Mouse (Mus musculus) left cerebral cortex, adult 6 months (tissue): ENCODE results near the gene Morc3. TPM values are rescaled to one million over a fixed set of nuclear protein-coding genes. Genes with fewer than 3 reads are reported as not detected.

ENCODE experiments used
- long read RNA-seq, 2 experiments: library from polyadenylated mRNA; unstranded; transcript quantifications; one replicate each; pipeline ENCODE4 v2.0.0; 2019 to 2020
- polyA plus RNA-seq: library from polyadenylated mRNA; unstranded; fragments of <200 nt; fragmentation: Nextera tagmentation; gene quantifications from 2 replicates; pipeline ENCODE4 v1.2.3, GENCODE M21; 2021

Morc3 gene
- 6.6 and 19.1 TPM in 2 replicates for polyA plus RNA-seq
- long read RNA-seq, experiment 1, full-length matches to known transcripts = 67 of 93 reads
- long read RNA-seq, experiment 1, partial matches to known transcripts = 19 of 93 reads
- long read RNA-seq, experiment 1, other reads (novel, unspliced or antisense) = 7 of 93 reads
- long read RNA-seq, experiment 2, full-length matches to known transcripts = 4 of 24 reads
- long read RNA-seq, experiment 2, partial matches to known transcripts = 20 of 24 reads
- long read RNA-seq, experiment 2, other reads (novel, unspliced or antisense) = 0 of 24 reads

DNA sequence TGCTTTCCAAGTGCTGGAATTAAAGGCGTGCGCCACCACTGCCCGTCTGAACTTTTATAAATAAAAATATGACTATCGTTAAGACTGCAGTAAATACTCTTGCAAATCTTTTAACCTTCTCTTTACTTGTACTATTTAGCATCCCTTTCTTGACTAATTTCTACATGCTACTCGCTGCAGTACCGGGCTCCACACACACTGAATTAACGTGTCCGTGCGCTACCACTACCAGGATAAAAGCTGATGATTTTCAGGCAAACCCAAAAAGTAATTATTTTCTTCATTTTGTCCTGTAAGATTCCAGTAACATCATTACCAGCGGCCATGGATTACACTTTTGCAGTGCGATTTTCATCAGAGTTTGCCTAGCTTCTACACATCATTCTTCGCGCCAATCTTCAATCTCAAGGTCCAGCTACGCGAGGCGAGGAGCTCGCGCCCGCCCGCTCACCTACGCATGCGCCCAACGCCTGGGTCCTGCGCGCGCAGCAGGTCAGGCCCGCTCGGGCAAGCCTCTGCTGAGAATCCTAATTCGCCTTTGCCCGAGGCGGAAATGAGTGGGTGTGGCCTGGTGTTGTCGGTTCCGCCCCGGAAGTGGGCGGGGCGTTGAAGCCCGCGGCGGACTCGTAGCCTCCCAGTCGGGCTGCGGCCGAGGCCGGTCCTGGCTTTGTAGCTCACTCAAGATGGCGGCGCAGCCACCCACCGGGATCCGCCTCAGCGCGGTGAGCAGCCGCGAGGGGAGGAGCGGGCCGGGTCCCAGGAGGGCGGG lies at the start of gene Morc3:
Gene Morc3, plus strand, starts transcription at position 495 of the 769 bp plus-strand sequence.

GRCm38 (mm10) chr16:93883423-93884085 lies 51.6 kb downstream of the Morc3 start, which contains the start of gene Chaf1b:
Chaf1b (plus strand) TSS chr16:93883901.

Other genes starting within 250 kb of the Morc3 start
- gene Setd4, start 228.1 kb upstream of the Morc3 start, polyA plus RNA-seq = 3.0 and 3.1 TPM in 2 replicates
- gene Cbr1, start 226.3 kb upstream of the Morc3 start, polyA plus RNA-seq = 96.0 and 120 TPM in 2 replicates
- gene Gm5678, start 204.0 kb upstream of the Morc3 start, polyA plus RNA-seq = 0.49 and 1.2 TPM in 2 replicates
- gene Cbr3, start 148.9 kb upstream of the Morc3 start, polyA plus RNA-seq = 17.9 and 23.6 TPM in 2 replicates
- 25.3 and 26.1 TPM in 2 replicates for gene Dop1b, start 120.2 kb upstream of the Morc3 start, polyA plus RNA-seq
- 0.65 and 0.97 TPM in 2 replicates for gene Chaf1b, start 51.8 kb downstream of the Morc3 start, polyA plus RNA-seq
- gene Cldn14, start 176.7 kb downstream of the Morc3 start, polyA plus RNA-seq = 0.63 and 0.72 TPM in 2 replicates